Mouse (Mus musculus): ENCODE data around the gene Podxl2. TPM values are rescaled to one million over a fixed set of nuclear protein-coding genes. Genes with fewer than 3 reads are reported as not detected.

The Podxl2 gene
- total RNA-seq, 2 experiments from 2014 or later: 60.1 to 62.8 TPM

GRCm38 (mm10) chr6:88804966-88805577, 69.8 kb downstream of the Podxl2 start:
- DNase-seq (ENCODE audit: low spot score in 2 of 2): no peak

- DNase-seq (ENCODE audit: low spot score in 2 of 2): no peak
These were observed 70.7 kb downstream of the Podxl2 start for GRCm38 (mm10) chr6:88803957-88804695.

GRCm38 (mm10) chr6:88803051-88803450, 71.8 kb downstream of the Podxl2 start:
- DNase-seq (ENCODE audit: low spot score in 2 of 2): no peak

GRCm38 (mm10) chr6:88800735-88801134, 74.1 kb downstream of the Podxl2 start:
- DNase-seq (ENCODE audit: low spot score in 2 of 2): no peak

GRCm38 (mm10) chr6:88800191-88800590, 74.7 kb downstream of the Podxl2 start:
- DNase-seq (ENCODE audit: low spot score in 2 of 2): no peak

- DNase-seq (ENCODE audit: low spot score in 2 of 2): no peak
These were observed 80.3 kb downstream of the Podxl2 start for GRCm38 (mm10) chr6:88794561-88794971.

GRCm38 (mm10) chr6:88793872-88794271, 81.0 kb downstream of the Podxl2 start:
- DNase-seq (ENCODE audit: low spot score in 2 of 2): no peak

GRCm38 (mm10) chr6:88793243-88793642, 81.6 kb downstream of the Podxl2 start:
- DNase-seq (ENCODE audit: low spot score in 2 of 2): no peak

Other genes with a start within 250 kb of the Podxl2 start
- 1 to 10 TPM in 1 of 2 experiments, under 1 TPM in 1; 0.45 to 1.3 TPM for gene Kbtbd12, start 237.1 kb downstream of the Podxl2 start, total RNA-seq (2021)
- gene Mgll, start 150.6 kb downstream of the Podxl2 start, total RNA-seq (2021): 10 to 100 TPM; 83.6 to 88.1 TPM
- 10 to 100 TPM; 44.2 to 46.2 TPM for gene Abtb1, start 33.1 kb downstream of the Podxl2 start, total RNA-seq (2021)
- gene Mcm2, start 23.7 kb upstream of the Podxl2 start, total RNA-seq (2021): 10 to 100 TPM; 69.6 to 83.3 TPM
- gene Tpra1, start 27.2 kb upstream of the Podxl2 start, total RNA-seq (2021): 100 to 1,000 TPM; 112 to 121 TPM